Mouse (Mus musculus) CD4-positive helper T cell, adult 2 months (primary cell): ENCODE measurements around the gene Ndrg3.

ENCODE experiments used
- DNase-seq: peaks from one replicate; pipeline ENCODE4 v3.0.0-alpha.2; 2012; ENCODE audit warnings: low read depth, missing footprints, low spot score

Gene Ndrg3

DNA sequence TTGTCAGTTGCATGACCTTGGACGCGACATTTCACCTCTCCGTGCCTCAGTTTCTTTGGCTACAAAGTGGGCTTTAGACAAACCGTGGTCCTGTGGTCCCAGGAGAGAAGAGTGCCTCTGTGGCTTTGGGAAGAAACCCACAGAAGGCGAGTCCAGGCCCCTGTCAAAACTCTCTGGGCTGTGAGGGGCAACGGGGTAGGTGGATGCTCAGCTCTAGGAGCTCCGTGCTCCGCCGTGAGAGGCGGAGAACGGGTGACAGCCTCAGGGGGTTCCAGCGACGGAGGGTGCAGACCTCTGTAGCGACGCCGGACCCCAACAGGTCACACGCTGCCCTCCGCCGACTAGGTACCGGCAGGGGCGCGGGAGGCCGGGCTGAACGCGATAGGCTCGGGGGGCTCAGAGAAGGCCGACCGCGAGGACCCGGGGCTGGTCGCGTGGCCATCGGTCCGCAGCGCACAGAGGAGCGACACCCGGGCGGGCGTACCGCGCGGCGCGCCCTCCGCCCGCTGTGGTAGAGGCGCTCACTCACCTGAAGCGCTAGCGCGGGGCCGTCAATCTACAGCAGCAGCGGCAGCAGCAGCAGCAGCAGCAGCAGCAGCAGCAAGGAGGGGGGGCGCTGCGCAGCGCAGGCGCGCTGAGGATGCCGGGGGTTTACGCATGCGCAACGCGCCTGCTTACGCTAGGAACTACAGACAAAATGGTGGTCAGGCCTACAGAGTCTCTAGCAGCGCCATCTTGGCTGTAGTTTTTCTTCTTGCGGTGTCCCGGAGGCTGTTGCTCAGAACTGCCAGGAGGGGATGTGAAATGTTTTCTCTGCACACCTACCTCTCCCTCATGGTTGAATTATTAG lies at the start of gene Ndrg3:
Gene Ndrg3 (minus strand): TSS at position 587 of the 850 bp plus-strand sequence.
- peak; percentile 100 for DNase-seq

DNA sequence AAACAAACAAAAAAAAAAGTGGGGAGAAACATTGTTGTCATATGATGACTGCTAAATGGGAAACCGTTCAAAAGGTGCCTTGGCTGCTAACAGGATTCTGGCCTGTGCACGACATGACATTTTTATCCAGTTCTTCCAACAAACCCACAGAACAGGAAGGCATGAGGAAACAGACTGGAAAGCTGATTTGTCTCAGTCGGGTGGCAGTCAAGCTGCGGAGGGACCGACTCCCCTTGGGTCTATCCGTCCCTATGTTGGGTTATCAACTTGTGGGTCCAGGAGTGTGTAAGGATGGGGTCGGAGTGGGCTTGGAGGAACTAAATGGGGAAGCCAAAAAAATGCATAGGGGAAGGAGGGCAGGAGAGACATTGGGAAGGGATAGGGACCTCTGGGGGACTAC lies 49.6 kb upstream of the Ndrg3 start:
- DNase-seq: no peak

DNA sequence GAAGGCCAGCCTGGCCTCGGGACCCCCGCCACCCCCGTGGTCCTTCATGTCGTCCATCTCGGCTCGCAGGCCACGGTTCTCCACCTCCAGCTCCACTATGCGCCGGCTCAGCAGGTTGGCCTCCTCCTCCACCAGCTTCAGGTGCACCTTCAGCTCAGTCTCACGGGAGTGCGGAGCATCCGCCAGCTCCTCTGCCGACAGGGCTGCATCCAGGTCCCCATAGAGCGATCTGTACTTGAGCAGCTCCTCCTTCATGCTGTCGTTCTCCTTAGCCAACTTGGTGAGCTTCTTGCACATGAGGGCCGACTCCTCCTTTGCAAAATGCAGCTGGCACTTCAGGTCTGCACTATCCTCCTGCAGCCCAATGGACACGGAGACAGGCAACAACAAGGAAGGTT lies 48.8 kb upstream of the Ndrg3 start:
- DNase-seq: no peak

DNA sequence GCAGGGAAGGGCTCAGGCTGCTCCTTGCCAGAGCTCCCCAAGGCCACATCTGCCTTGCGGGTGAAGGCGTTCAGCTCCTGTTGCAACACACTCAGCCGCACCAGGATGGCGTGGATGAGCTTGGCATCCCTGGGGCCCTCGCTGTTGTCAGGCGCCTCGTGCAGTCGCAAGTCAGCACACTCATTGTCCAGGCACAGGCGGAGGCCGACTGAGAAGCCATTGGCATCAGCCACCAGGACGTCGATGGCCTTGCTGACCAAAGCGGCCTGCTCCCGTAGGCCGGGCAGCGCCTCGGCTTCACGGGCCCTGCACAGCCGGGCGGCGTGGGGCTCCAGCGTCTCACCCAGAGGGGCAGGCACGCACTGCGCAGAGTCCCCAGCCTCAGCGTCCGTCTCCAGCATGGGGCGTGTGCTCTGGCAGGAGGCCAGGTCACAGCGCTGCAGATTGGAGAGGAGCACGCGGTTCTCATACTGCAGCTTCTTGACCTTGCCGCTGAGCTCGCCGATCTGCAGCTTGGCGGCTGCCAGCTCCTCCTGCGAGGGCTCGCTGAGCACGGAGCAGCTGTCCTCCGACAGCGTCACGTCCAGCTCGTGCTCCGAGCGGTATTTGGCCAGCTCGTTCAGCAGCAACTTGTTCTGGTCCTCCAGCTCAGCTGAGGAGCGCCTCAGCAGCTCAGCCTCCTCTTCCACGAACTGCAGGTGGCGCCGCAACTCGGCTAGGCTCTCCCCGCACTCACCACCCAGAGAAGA lies 48.2 kb upstream of the Ndrg3 start:
- DNase-seq: no peak

DNA sequence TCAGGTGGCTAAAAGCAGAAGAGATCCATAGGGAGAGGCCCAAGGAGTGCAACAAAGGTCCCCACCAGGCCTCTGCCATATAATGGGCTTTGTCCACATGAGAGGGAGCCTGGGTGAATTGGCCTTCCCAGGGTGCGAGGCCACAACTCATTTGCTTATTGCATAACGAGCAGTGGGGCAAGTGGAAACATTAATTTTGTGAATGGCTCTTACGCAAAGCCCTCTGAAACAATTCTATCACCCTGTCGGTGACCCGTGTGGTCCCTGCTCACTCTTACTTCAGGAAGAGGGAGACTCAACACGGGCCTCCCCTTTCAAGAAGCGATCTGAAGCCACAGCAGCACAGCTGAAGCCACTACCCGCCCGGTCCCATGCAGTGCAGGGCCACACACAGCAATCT lies 45.4 kb upstream of the Ndrg3 start:
- DNase-seq: no peak

DNA sequence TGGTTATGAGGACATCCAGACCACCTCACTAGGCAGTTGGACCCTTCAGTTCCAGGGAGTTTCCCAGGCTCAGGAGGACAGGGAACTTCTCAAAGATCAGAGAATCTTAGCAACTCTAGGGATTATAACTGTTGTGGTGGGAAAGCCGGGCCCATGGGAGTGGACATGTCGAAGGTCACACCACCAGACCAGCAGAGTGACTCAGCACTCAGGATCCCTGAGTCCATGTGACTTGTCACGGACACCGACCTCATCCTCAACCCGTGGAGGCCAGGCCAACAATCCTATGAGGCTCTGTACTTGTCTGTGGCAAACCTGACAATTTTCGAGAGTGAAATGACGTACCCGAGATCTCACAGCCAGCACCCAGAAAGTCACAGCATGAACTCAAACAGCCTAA lies 44.5 kb upstream of the Ndrg3 start:
- no peak for DNase-seq

DNA sequence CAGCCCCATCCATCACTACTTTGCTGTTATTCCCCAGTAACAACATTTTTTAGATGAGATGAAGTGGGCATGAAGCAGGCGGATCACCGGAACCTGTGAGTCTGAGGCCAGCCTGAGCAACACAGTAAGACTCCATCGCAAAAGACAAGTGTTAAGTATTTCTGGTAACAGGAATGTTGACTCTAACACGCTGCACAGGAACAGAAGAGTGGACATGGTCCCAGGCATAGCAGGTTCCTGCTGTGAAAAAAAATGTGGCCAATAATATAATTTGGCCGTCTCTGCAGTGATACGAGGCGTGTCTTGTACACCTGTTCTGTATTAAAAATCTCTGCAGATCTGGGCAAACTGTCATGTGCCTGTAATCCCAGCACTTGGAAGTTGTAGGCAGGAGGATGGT lies 43.5 kb upstream of the Ndrg3 start:
- no peak for DNase-seq

DNA sequence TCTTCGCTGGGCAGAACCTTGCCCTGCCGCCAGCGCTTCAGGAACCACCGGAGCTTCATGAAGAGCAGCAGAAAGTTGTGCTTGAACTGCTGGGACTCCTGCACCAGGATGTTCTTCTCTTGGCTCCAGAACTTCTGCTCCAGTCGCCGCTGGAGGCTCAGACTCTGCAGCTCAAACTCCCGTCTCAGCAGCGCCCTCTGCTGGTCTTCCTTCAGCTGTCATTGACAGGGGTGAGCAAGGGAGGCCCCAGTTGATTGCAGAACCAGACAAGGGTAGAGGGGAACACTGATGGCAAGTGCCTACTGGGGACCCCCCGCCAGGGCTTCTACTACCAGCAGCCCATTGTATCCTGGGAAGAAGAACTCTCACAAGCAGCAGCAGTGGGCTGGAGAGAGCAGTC lies 38.9 kb upstream of the Ndrg3 start:
- DNase-seq: peak; percentile 74

DNA sequence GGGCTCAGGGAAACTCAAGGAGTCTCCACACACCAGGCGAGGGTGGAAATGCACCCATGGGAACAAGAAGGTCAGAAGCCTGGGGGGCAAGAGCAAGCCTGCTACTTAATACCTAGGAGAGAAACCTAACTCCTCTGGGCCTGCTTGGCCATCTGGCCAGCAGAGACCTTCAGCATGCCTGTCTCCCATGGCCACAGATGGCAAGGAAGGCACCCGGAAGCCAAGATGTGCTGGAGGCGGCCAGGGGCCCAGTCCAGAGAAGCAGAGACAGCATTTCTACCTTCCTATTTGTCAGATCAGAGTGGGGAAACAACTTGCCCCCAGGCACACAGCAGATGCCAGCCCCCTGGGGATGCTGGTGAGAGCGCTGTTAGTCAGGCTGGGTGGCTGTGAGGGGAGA lies 36.4 kb upstream of the Ndrg3 start:
- no peak for DNase-seq

DNA sequence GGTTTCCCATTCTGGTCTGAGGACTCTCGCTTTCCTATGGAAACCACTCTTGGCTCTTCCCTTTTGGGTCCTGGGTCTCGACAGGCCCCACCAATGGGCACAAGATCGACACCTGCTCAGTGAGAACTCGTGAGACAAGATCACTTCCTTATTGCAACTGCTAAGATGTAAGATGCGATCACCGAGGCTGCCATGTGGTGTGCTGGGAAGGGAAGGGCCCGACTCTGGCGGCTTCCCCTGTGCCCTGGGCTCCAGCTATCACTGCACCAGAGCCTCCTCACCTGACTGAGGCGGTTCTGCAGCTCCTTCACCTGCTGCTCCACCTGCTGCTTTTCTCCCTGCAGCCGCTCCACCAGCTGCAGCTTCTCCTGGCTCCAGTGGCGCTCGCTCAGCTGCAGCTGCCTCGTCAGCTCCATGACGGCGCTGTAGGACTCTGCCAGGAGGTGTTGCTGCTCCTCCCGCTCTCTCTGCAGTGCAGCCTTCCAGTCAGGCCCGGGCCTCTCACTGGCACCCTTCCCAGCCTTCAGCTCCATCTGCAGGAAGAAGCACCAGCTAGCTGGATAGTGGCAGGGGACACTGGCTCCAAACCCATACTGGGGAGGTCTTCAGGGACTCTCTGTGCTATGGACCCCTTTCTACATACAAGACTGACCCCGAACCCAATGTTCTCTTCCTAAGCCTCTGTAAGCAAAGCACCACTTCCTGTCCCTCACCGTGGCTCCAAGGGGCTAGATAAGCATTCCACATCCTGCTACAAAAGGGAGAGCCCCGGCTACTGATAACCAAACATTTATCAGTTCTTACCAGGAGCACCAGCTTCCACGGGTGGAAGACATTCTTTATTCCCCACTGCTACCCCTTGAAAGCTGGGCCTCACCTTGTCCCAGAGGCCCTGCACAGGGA lies 35.5 kb upstream of the Ndrg3 start:
- peak; percentile 19 for DNase-seq

DNA sequence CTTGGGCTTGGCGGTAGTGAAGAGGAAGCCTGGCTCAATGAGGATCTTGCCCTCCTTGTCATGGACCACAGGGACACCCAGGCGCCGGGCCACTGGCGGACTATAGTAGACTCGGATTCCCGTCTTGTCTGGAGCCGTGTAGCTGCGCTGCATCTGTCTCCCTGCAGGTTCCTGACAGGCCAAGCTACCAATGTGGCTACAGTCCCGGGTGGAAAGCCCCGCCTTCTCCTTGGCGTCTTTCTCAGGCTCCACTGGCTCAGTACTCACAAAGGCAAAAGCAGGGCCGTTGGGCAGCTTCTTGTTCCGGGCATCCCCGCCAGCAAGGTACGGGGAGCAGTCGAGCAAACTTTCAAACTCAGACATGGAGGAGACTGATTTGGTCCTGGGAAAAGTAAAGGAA lies 29.3 kb upstream of the Ndrg3 start:
- DNase-seq: no peak

DNA sequence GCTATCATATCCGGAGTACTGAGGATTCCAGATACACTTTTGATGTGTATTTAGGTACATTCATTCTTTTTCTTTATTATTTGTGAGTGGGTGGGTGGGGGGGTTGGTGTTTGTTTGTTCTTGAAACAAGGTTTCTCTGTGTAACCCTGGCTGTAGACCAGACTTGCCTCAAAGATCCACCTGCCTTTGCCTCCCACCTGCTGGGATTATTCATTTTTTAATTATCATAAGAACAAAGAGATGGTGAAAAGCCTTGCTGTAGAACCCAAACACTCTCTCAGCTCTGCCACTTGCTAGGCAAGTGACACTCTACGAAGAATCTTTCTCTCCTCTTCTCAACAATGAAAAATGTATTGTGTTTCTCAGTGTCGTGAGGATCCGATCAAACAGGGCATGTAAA lies 27.4 kb upstream of the Ndrg3 start:
- no peak for DNase-seq

DNA sequence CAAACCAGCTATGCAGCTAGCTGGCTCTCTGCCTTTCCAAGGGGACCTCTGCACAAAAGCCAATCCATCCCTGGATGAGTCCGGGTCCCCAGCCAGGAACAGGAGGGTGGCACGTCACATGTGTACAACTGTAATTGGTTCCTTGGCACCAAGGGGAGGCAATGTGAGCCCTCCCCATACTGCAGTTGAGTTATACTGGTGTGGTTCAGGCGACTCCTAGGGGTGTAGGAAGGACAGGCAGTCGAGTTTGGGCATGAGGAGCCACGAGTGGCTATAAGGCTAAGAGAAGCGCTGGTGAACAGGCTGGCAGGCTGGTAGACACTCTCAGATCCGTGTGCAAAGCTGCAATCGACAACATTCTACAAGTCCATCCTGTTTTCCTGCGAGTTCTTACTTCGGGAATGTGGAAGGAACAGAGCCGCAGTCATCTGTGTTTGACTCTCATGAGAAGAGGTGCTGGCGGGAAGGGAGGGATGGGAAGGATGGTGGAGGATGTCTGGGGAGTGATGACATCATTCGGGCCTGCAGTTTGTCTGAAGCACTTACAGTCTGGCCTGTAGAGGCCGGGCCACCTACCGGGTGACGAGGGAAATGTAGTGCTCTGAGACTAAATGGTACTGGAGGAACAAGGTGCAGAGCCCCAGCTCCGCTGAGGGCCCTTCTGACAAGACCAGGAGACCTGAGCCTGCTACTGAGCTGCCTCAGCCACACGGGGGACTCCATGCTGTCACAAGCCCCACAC lies 24.8 kb upstream of the Ndrg3 start:
- no peak for DNase-seq

DNA sequence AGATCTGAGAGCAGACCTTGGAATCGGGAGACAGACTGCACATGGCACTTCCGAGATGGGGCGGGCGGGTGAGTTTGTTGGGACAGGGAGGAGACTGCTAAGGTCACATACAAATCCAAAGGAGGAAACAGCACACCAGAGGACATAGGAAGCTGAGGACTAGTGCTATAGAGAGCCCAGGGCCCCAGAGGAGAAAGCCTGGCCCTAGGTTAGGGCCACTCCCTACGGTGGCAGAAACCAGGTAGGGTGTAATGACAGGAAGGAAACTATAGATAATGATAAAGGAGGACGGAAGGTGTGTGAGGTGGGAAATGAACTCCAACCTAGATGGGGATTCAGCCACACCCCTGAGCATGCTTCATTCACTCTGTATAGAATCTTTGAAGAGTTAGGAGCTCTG lies 20.5 kb upstream of the Ndrg3 start:
- no peak for DNase-seq

DNA sequence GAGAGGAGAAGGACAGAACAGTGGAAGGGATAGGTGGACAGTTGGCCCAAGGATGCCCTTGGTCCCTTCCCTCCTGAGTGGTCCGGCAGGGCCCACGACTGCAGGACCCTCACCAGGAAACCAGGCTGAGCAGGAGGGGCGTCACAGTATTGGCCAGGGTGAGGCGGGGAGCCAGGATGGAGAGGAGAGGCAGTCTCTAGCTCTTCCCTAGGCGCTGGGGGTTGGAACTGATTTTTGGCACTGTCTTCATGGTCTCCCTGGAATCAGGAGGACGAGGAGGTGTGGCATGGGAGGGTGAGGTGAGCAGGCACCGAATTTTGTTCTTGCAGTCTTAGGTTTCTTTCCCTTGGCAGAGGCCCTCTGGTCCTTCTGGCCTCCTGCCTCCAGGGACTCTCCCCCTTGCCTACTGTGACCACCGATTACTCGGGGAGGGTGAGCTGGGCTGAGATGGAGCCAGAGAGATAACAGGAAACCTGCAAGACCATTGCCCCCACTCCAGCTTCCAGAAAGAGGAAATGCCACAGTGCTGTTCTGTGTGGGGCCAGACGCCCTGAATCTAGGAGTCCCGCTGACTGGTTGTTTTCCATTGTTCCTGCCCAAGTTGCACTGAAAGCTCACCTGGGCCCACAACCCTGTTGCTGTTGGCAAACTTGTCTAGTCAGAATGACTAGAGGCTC lies 18.9 kb upstream of the Ndrg3 start:
- no peak for DNase-seq

DNA sequence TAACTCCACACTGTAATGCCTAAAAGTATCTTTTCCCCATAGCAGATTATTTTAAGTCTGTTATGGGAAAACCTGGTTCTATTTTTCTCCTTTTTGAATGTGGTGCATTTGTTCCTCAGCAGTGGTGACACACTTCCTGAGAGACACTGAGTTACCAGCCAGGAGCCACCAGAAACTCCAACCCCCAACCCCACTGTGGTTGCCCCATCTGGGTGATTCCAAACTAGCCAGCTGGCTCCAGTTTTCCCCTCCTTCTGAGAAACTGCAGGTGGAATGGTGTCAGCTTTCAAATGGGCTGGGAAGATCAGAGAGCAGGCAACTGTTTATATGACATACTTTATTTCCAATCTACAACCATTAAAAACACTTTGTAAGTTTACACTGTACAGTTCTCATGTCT lies 18.3 kb upstream of the Ndrg3 start:
- DNase-seq: no peak

DNA sequence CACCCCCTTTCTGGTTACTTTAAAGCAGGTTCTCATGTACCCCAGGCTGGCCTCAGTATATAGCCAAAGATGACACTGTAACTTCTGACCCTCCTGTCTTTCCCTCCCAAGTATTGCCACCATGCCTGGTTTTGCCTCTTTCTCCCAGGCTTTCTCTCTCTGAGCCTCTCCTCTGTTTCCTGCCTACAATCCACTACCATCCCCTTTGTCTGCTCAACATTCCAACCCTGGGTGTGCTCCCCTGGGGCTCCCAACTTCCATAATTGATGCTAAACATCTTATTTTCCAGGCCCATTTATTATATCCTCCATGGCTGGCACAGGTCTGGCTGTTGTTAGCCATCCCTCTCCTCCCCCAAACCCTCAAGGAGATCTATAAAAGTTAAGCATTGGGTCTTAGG lies 16.7 kb upstream of the Ndrg3 start:
- no peak for DNase-seq

DNA sequence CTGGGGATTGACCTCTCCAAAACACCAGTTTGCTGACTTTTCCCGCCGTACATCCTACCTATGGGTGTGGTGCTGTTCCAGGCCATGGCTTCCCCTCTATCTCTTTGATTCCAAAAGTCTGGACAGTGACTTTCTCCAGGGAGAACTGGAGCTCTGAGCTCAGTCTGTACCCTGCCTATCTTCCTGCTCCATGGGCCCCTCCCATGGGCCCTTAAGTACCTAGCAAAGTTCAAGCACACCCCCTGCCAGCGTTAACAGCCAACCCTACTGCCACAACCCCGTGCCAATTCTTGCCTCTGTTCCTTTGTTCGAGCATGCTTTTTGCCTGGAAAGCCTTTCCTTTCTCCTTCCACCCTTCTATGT lies 15.4 kb upstream of the Ndrg3 start:
- DNase-seq: no peak

DNA sequence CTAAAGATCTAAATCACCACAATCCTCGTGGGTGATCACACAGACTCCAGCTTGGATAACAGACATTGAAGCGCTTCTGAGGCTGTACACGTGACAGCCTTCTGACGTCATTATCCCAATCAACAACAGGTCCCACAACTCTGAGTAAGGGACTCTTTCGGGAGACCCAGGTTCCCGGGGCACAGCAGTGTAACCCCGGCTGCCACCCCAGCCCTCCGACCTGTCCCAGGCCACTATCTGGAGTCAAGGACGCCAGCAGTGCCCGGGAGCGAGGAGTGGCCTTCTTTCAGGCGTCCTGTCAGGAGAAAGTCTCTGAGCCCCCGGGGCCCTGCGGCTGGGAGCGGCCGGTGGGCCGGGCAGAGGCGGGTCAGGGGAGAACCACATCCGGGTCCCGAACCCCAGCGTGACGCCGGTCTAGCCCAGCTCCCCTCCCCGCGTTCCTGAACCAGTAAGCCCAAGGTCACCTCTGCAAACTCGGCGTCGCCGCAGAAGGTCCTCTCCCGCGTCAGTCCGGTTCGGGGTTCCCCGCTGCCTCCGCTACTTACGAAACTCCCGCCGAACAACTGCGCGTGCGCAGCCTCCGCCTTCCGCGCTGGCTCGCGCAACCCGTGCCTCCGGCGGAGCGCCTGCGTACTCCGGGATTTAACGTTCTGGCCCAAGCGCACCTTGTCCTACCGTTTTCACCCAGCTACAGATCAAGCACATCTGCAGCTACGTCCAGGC lies 14.8 kb upstream of the Ndrg3 start, which contains the start of gene Dsn1:
Gene Dsn1 (minus strand): TSS at position 644 of the 723 bp plus-strand sequence.
- DNase-seq: peak; percentile 92

DNA sequence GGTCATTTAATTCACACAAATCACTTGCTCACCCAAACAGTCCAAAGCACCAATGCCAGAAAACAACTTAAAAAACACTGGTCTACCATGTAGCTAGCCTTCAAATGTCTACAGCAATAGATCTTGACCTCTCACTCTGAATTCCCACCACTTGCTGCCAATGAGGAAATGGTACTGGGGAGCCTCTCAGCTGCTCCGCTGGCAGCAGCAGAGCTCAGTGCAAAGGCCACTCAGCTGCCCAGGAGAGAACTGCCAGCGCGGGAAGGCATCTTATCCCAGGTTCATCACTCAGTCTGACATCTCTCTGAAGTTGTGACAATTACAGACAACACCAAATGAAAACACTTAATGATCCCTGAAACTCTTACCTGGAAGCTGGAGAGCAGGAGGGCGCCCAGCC lies 10.5 kb upstream of the Ndrg3 start:
- no peak for DNase-seq
